ENCODE assay signal across 12 mouse cellular contexts in the genomic region with DNA sequence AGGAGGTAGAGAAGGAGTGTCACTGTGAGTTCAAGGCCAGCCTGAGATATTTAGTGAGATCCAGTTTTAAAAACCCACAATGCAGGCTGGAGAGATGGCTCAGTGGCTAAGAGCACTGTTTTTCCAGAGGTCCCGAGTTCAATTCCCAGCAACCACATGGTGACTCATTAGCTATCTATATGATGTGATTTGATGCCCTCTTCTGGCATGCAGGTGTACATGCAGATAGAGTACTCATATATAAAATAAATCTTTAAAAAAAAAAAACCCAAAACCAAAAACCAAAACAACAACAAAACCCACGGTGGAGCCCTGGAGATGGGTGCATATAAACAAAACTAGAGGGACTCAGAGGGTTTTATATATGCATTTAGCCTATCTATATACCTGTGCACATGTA. TPM values are rescaled to one million over a fixed set of nuclear protein-coding genes. Genes with fewer than 3 reads are reported as not detected.
A peak's percentile ranks its signal among the peaks of the same experiment; 100 is the strongest.
DNase-seq lines count a peak whose midpoint lies in the region; ATAC-seq and TF ChIP-seq lines count a peak whose summit lies in the region.
"Had no signal": no experiment of that assay in that cellular context is flagged by ENCODE, and none has a peak within 500 bp of the region (broad histone marks: within the 10 kb centered on the region; RNA-seq: fewer than 3 reads in every experiment).

No protein-coding gene starts in this region.

- DNase-seq in forebrain, embryonic 10.5 days (ENCODE audit: extremely low spot score, low spot score), result no peak
- no peak for DNase-seq in liver, embryonic 14.5 days (ENCODE audit: low read depth in 3 of 3, low spot score in 3 of 3)
- DNase-seq in liver, embryonic 11.5 days (ENCODE audit: low spot score), result no peak
- peak; percentile 18 for DNase-seq in T-cell, adult 2 months (ENCODE audit: low spot score)
- no peak for DNase-seq in spleen, postnatal 4 days (ENCODE audit: low spot score in 2 of 2)
- DNase-seq in embryo, embryonic 9.5 days (ENCODE audit: extremely low spot score), result no peak
- DNase-seq: adrenal gland, postnatal 25 days; cerebellum, adult 11-12 months; heart, postnatal 36 days; kidney, postnatal 25 days had no signal

- peak; percentile 35 for TF ChIP-seq CTCF in liver, embryonic 14.5 days (IDR thresholded peaks at IDR 0.05; ENCODE audit: low read depth)

- H3K36me3 ChIP-seq in forebrain, embryonic 12.5 days (replicated peaks), result peaks cover 73% of the 10 kb centered on the region
- H3K36me3 ChIP-seq in forebrain, embryonic 10.5 days (replicated peaks), result peaks cover 86% of the 10 kb centered on the region
- H3K36me3 ChIP-seq in liver, embryonic 14.5 days (replicated peaks; ENCODE audit: control insufficient read depth, insufficient read depth, low read depth), result peaks cover 13% of the 10 kb centered on the region
- peaks cover 15% of the 10 kb centered on the region for H3K36me3 ChIP-seq in liver, embryonic 11.5 days (ENCODE audit: control insufficient read depth, insufficient read depth, low read length)
- peaks cover 64% of the 10 kb centered on the region for H3K36me3 ChIP-seq in neural tube, embryonic 13.5 days

- H3K9ac ChIP-seq in forebrain, embryonic 12.5 days, result no peak overlapping the region
- H3K9ac ChIP-seq in liver, embryonic 14.5 days (replicated peaks), result no peak overlapping the region
- no peak overlapping the region for H3K9ac ChIP-seq in liver, embryonic 11.5 days (ENCODE audit: low read depth, low read length)
- peak overlapping the region; percentile 90; the same call in 1 of the 2 replicates for H3K9ac ChIP-seq in neural tube, embryonic 13.5 days

- no peaks in the 10 kb centered on the region for H3K27me3 ChIP-seq in forebrain, embryonic 12.5 days
- H3K27me3 ChIP-seq in forebrain, embryonic 10.5 days (ENCODE audit: poor library complexity, severe bottlenecking), result no peaks in the 10 kb centered on the region
- no peaks in the 10 kb centered on the region for H3K27me3 ChIP-seq in liver, embryonic 14.5 days (ENCODE audit: control insufficient read depth, insufficient read depth, low read length)
- no peaks in the 10 kb centered on the region for H3K27me3 ChIP-seq in liver, embryonic 11.5 days (replicated peaks; ENCODE audit: control insufficient read depth, insufficient read depth, low read length)
- H3K27me3 ChIP-seq in neural tube, embryonic 13.5 days, result no peaks in the 10 kb centered on the region

- no peak overlapping the region for H3K27ac ChIP-seq in forebrain, embryonic 12.5 days
- H3K27ac ChIP-seq in forebrain, embryonic 10.5 days, result no peak overlapping the region
- no peak overlapping the region for H3K27ac ChIP-seq in liver, embryonic 14.5 days
- no peak overlapping the region for H3K27ac ChIP-seq in liver, embryonic 11.5 days (ENCODE audit: low read depth, low read length)
- no peak overlapping the region for H3K27ac ChIP-seq in neural tube, embryonic 13.5 days (replicated peaks)

- peaks cover 20% of the 10 kb centered on the region for H3K4me1 ChIP-seq in forebrain, embryonic 12.5 days
- peaks cover 20% of the 10 kb centered on the region for H3K4me1 ChIP-seq in forebrain, embryonic 10.5 days
- H3K4me1 ChIP-seq in liver, embryonic 14.5 days (replicated peaks; ENCODE audit: control insufficient read depth in 2 of 2, insufficient read depth in 2 of 2, low read length in 1 of 2), result peaks cover 10 to 16% of the 10 kb centered on the region in 2 experiments
- H3K4me1 ChIP-seq in liver, embryonic 11.5 days (replicated peaks; ENCODE audit: control insufficient read depth, insufficient read depth, low read length), result peaks cover 11% of the 10 kb centered on the region
- H3K4me1 ChIP-seq in neural tube, embryonic 13.5 days (replicated peaks), result peaks cover 37% of the 10 kb centered on the region

- H3K4me3 ChIP-seq in forebrain, embryonic 12.5 days (replicated peaks), result no peak overlapping the region
- no peak overlapping the region for H3K4me3 ChIP-seq in forebrain, embryonic 10.5 days
- H3K4me3 ChIP-seq in liver, embryonic 14.5 days (ENCODE audit: insufficient read depth in 1 of 2, low read depth in 2 of 2, low read length in 2 of 2), result no peak overlapping the region
- no peak overlapping the region for H3K4me3 ChIP-seq in liver, embryonic 11.5 days (ENCODE audit: low read depth, low read length)
- peak overlapping the region; percentile 61 for H3K4me3 ChIP-seq in neural tube, embryonic 13.5 days

- ATAC-seq in forebrain, embryonic 12.5 days (ENCODE audit: low FRiP score), result no peak
- ATAC-seq in liver, embryonic 14.5 days (ENCODE audit: insufficient read depth), result no peak
- ATAC-seq in liver, embryonic 11.5 days (replicated peaks; ENCODE audit: low FRiP score), result no peak
- ATAC-seq in neural tube, embryonic 13.5 days (ENCODE audit: low read depth), result no peak

- TF ChIP-seq EP300 in liver, embryonic 14.5 days (IDR thresholded peaks at IDR 0.05; ENCODE audit: low read depth), result no peak

- H3K9me3 ChIP-seq in forebrain, embryonic 12.5 days, result no peaks in the 10 kb centered on the region
- no peaks in the 10 kb centered on the region for H3K9me3 ChIP-seq in forebrain, embryonic 10.5 days
- no peaks in the 10 kb centered on the region for H3K9me3 ChIP-seq in liver, embryonic 14.5 days (ENCODE audit: control insufficient read depth, low read length)
- no peaks in the 10 kb centered on the region for H3K9me3 ChIP-seq in liver, embryonic 11.5 days (ENCODE audit: control insufficient read depth, low read length)
- H3K9me3 ChIP-seq in neural tube, embryonic 13.5 days, result no peaks in the 10 kb centered on the region

- 83% methylated on average over 2 of the region's 2 CpGs for WGBS in forebrain, embryonic 12.5 days
- 86% methylated on average over 2 of the region's 2 CpGs for WGBS in forebrain, embryonic 10.5 days
- 49% methylated on average over 2 of the region's 2 CpGs for WGBS in liver, embryonic 14.5 days (ENCODE audit: insufficient replicate concordance)
- 75% methylated on average over 2 of the region's 2 CpGs for WGBS in liver, embryonic 11.5 days
- WGBS in neural tube, embryonic 13.5 days, result 74% methylated on average over 2 of the region's 2 CpGs

- peak overlapping the region; percentile 95; the same call in 1 of the 2 replicates for H3K4me2 ChIP-seq in forebrain, embryonic 12.5 days
- no peak overlapping the region for H3K4me2 ChIP-seq in liver, embryonic 14.5 days (ENCODE audit: low read depth)
- H3K4me2 ChIP-seq in liver, embryonic 11.5 days, result no peak overlapping the region
- peak overlapping the region; percentile 76 for H3K4me2 ChIP-seq in neural tube, embryonic 13.5 days

RNA-seq across cellular contexts. Expression of a gene that starts 2.3 kb away (rescaled TPM):
- polyA plus RNA-seq in forebrain, embryonic 12.5 days (2016; fragmentation: Nextera tagmentation; extraction: Ambion mirVana), result 277 and 280 TPM in 2 replicates
- polyA plus RNA-seq in forebrain, embryonic 10.5 days (2016; fragmentation: Nextera tagmentation; extraction: Ambion mirVana), result 102 and 105 TPM in 2 replicates
- 8.5 and 8.7 TPM in 2 replicates for polyA plus RNA-seq in liver, embryonic 14.5 days (2012; rRNA removed)
- polyA plus RNA-seq in liver, embryonic 14.5 days (2014; fragmentation: Nextera tagmentation; extraction: Ambion mirVana), result 3.3 and 5.8 TPM in 2 replicates
- polyA plus RNA-seq in liver, embryonic 11.5 days (2014; fragmentation: Nextera tagmentation; extraction: Ambion mirVana), result 39.5 and 40.0 TPM in 2 replicates
- polyA plus RNA-seq in neural tube, embryonic 13.5 days (2015; fragmentation: Nextera tagmentation; extraction: Ambion mirVana), result 357 and 369 TPM in 2 replicates

RNA-seq across cellular contexts. Expression of a gene that starts 8.6 kb away (rescaled TPM):
- polyA plus RNA-seq in forebrain, embryonic 12.5 days (2016; fragmentation: Nextera tagmentation; extraction: Ambion mirVana), result 56.2 and 56.6 TPM in 2 replicates
- 98.2 and 107 TPM in 2 replicates for polyA plus RNA-seq in forebrain, embryonic 10.5 days (2016; fragmentation: Nextera tagmentation; extraction: Ambion mirVana)
- 42.6 and 51.6 TPM in 2 replicates for polyA plus RNA-seq in liver, embryonic 14.5 days (2012; rRNA removed)
- 73.8 and 74.1 TPM in 2 replicates for polyA plus RNA-seq in liver, embryonic 14.5 days (2014; fragmentation: Nextera tagmentation; extraction: Ambion mirVana)
- 167 and 172 TPM in 2 replicates for polyA plus RNA-seq in liver, embryonic 11.5 days (2014; fragmentation: Nextera tagmentation; extraction: Ambion mirVana)
- 56.1 and 62.7 TPM in 2 replicates for polyA plus RNA-seq in neural tube, embryonic 13.5 days (2015; fragmentation: Nextera tagmentation; extraction: Ambion mirVana)

RNA-seq across cellular contexts. Expression of a gene that starts 8.6 kb away (rescaled TPM):
- polyA plus RNA-seq in forebrain, embryonic 12.5 days (2016; fragmentation: Nextera tagmentation; extraction: Ambion mirVana), result 65.4 and 70.4 TPM in 2 replicates
- 60.5 and 61.5 TPM in 2 replicates for polyA plus RNA-seq in forebrain, embryonic 10.5 days (2016; fragmentation: Nextera tagmentation; extraction: Ambion mirVana)
- polyA plus RNA-seq in liver, embryonic 14.5 days (2012; rRNA removed), result 12.3 and 15.6 TPM in 2 replicates
- polyA plus RNA-seq in liver, embryonic 14.5 days (2014; fragmentation: Nextera tagmentation; extraction: Ambion mirVana), result 15.4 and 17.4 TPM in 2 replicates
- polyA plus RNA-seq in liver, embryonic 11.5 days (2014; fragmentation: Nextera tagmentation; extraction: Ambion mirVana), result 35.4 and 39.7 TPM in 2 replicates
- 44.6 and 45.9 TPM in 2 replicates for polyA plus RNA-seq in neural tube, embryonic 13.5 days (2015; fragmentation: Nextera tagmentation; extraction: Ambion mirVana)

RNA-seq across cellular contexts. Expression of a gene that starts 10.4 kb away (rescaled TPM):
- polyA plus RNA-seq in forebrain, embryonic 12.5 days (2016; fragmentation: Nextera tagmentation; extraction: Ambion mirVana), result 26.7 and 29.4 TPM in 2 replicates
- polyA plus RNA-seq in forebrain, embryonic 10.5 days (2016; fragmentation: Nextera tagmentation; extraction: Ambion mirVana), result 29.8 and 32.4 TPM in 2 replicates
- polyA plus RNA-seq in liver, embryonic 14.5 days (2012; rRNA removed), result 14.4 and 18.3 TPM in 2 replicates
- 10.6 and 10.9 TPM in 2 replicates for polyA plus RNA-seq in liver, embryonic 14.5 days (2014; fragmentation: Nextera tagmentation; extraction: Ambion mirVana)
- polyA plus RNA-seq in liver, embryonic 11.5 days (2014; fragmentation: Nextera tagmentation; extraction: Ambion mirVana), result 33.7 and 34.0 TPM in 2 replicates
- 45.1 and 50.5 TPM in 2 replicates for polyA plus RNA-seq in neural tube, embryonic 13.5 days (2015; fragmentation: Nextera tagmentation; extraction: Ambion mirVana)

RNA-seq across cellular contexts. Expression of a gene that starts 28.0 kb away (rescaled TPM):
- 48.0 and 54.8 TPM in 2 replicates for polyA plus RNA-seq in forebrain, embryonic 12.5 days (2016; fragmentation: Nextera tagmentation; extraction: Ambion mirVana)
- 59.6 and 60.3 TPM in 2 replicates for polyA plus RNA-seq in forebrain, embryonic 10.5 days (2016; fragmentation: Nextera tagmentation; extraction: Ambion mirVana)
- polyA plus RNA-seq in liver, embryonic 14.5 days (2012; rRNA removed), result 44.8 and 46.0 TPM in 2 replicates
- 25.5 and 30.2 TPM in 2 replicates for polyA plus RNA-seq in liver, embryonic 14.5 days (2014; fragmentation: Nextera tagmentation; extraction: Ambion mirVana)
- polyA plus RNA-seq in liver, embryonic 11.5 days (2014; fragmentation: Nextera tagmentation; extraction: Ambion mirVana), result 69.1 and 70.4 TPM in 2 replicates
- polyA plus RNA-seq in neural tube, embryonic 13.5 days (2015; fragmentation: Nextera tagmentation; extraction: Ambion mirVana), result 31.0 and 39.6 TPM in 2 replicates

Comparison
In these comparisons a context has a peak if more than half of its experiments do, and no peak if none do; other contexts are left out.
1. H3K4me2 ChIP-seq: peak in forebrain, embryonic 12.5 days (single experiment) and neural tube, embryonic 13.5 days (single experiment); none in liver, embryonic 14.5 days (single experiment) and liver, embryonic 11.5 days (single experiment).